Mouse (Mus musculus) B cell, adult 67 days (primary cell): ENCODE data around the gene Irf1. TPM values are rescaled to one million over a fixed set of nuclear protein-coding genes. Genes with fewer than 3 reads are reported as not detected.

Source experiments
- total RNA-seq, 2 experiments: library from RNA; stranded (reverse); gene quantifications; 4 replicates each; pipeline ENCODE4 v1.2.4; 2023

Gene Irf1
- 100 to 1,000 TPM; 190 to 196 TPM for total RNA-seq

GRCm38 (mm10) chr11:53769760-53770124, at the start of gene Irf1:
Gene Irf1 (plus strand): TSS chr11:53770014.

GRCm38 (mm10) chr11:53720715-53721114, 49.1 kb upstream of the Irf1 start, which contains the start of gene Il5:
Gene Il5 (plus strand): TSS chr11:53720794.

GRCm38 (mm10) chr11:53773087-53773486, 3.3 kb downstream of the Irf1 start, which contains the start of gene Gm17334:
Gene Gm17334 (minus strand): TSS chr11:53773187.

Other genes with a start within 250 kb of the Irf1 start
- gene Kif3a, start 202.6 kb upstream of the Irf1 start, total RNA-seq: 1 to 10 TPM; 7.0 to 8.5 TPM
- not detected for gene Il4, start 151.3 kb upstream of the Irf1 start, total RNA-seq
- not detected for gene Il13, start 135.3 kb upstream of the Irf1 start, total RNA-seq
- gene Rad50, start 62.7 kb upstream of the Irf1 start, total RNA-seq: 10 to 100 TPM; 31.4 to 36.6 TPM
- not detected for gene Il5, start 49.2 kb upstream of the Irf1 start, total RNA-seq
- gene Gm17334, start 3.2 kb downstream of the Irf1 start, total RNA-seq: not detected
- 1 to 10 TPM; 4.2 to 8.9 TPM for gene Gm12216, start 89.2 kb downstream of the Irf1 start, total RNA-seq
- gene Slc22a5, start 121.6 kb downstream of the Irf1 start, total RNA-seq: 10 to 100 TPM; 13.1 to 14.4 TPM
- 1 to 10 TPM; 1.0 to 1.2 TPM for gene Slc22a21, start 210.3 kb downstream of the Irf1 start, total RNA-seq